Comparison of ENCODE assay signal across 9 mouse cellular contexts in the genomic region with DNA sequence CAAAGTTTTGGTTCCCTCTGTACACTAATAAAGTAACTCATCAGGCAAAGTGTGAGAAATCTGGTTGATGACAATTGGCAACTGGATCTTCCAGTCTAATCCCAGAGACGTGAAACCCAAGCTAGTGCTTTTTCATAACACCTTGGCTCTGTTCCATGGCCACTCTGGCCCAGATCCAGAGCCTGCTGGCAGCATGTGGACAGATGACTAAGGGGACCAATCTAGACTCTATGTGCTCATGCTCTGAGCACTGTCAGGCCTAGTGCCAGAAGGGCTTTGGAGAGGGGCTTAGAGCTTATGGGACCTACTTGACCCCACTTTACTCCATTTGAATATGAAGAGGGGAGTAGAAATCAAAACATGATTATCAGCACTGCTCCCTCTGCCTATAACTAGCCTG. TPM values are rescaled to one million over a fixed set of nuclear protein-coding genes. Genes with fewer than 3 reads are reported as not detected.
DNase-seq lines count a peak whose midpoint lies in the region; ATAC-seq and TF ChIP-seq lines count a peak whose summit lies in the region.
"Had no signal": no experiment of that assay in that cellular context is flagged by ENCODE, and none has a peak within 500 bp of the region (broad histone marks: within the 10 kb centered on the region; RNA-seq: fewer than 3 reads in every experiment).

No protein-coding gene starts in this region.

- no peak overlapping the region for H3K4me3 ChIP-seq in embryonic facial prominence, embryonic 12.5 days
- no peak overlapping the region for H3K4me3 ChIP-seq in embryonic facial prominence, embryonic 10.5 days
- H3K4me3 ChIP-seq in hindbrain, postnatal 0 days (ENCODE audit: low read length), result no peak overlapping the region
- H3K4me3 ChIP-seq in neural tube, embryonic 14.5 days (ENCODE audit: low read depth, low read length), result no peak overlapping the region
- H3K4me3 ChIP-seq: erythroblast, embryonic 14.5 days had no signal

- WGBS in embryonic facial prominence, embryonic 12.5 days, result 25% methylated on average over 1 of the region's 1 CpGs
- WGBS in embryonic facial prominence, embryonic 10.5 days, result 77% methylated on average over 1 of the region's 1 CpGs
- 9% methylated on average over 1 of the region's 1 CpGs for WGBS in hindbrain, postnatal 0 days
- WGBS in neural tube, embryonic 14.5 days, result 53% methylated on average over 1 of the region's 1 CpGs

- intact Hi-C loops in left cerebral cortex, postnatal 10 days (cut with DNase I), result no loop called here

- peak; percentile 87 for ATAC-seq in embryonic facial prominence, embryonic 12.5 days (ENCODE audit: insufficient number of reproducible peaks, insufficient read depth, low FRiP score, low TSS enrichment)
- peak; percentile 70 for ATAC-seq in cerebellum, adult (ENCODE audit: insufficient number of reproducible peaks, low FRiP score, low TSS enrichment)
- peak; percentile 85 for ATAC-seq in hindbrain, postnatal 0 days
- ATAC-seq in neural tube, embryonic 14.5 days (ENCODE audit: low read depth), result peak; percentile 90

- no peaks in the 10 kb centered on the region for H3K27me3 ChIP-seq in embryonic facial prominence, embryonic 12.5 days
- no peaks in the 10 kb centered on the region for H3K27me3 ChIP-seq in embryonic facial prominence, embryonic 10.5 days (replicated peaks; ENCODE audit: low read depth, poor library complexity, severe bottlenecking)
- no peaks in the 10 kb centered on the region for H3K27me3 ChIP-seq in hindbrain, postnatal 0 days (ENCODE audit: insufficient read depth, low read length)
- H3K27me3 ChIP-seq in neural tube, embryonic 14.5 days (ENCODE audit: control insufficient read depth, insufficient read depth, low read length), result no peaks in the 10 kb centered on the region

- H3K9ac ChIP-seq in embryonic facial prominence, embryonic 12.5 days, result no peak overlapping the region
- H3K9ac ChIP-seq in hindbrain, postnatal 0 days (replicated peaks; ENCODE audit: low read length), result no peak overlapping the region
- no peak overlapping the region for H3K9ac ChIP-seq in neural tube, embryonic 14.5 days (replicated peaks; ENCODE audit: low read depth, low read length)

- no peak overlapping the region for H3K4me2 ChIP-seq in embryonic facial prominence, embryonic 12.5 days (replicated peaks)
- no peak overlapping the region for H3K4me2 ChIP-seq in hindbrain, postnatal 0 days (ENCODE audit: low read depth, low read length)
- no peak overlapping the region for H3K4me2 ChIP-seq in neural tube, embryonic 14.5 days (ENCODE audit: low read depth, low read length)

- DNase-seq in embryonic facial prominence, embryonic 10.5 days (ENCODE audit: low spot score), result no peak
- peak; percentile 70 to 83 for DNase-seq in frontal cortex, postnatal 36 days (ENCODE audit: low spot score in 2 of 2)
- peak; percentile 88 for DNase-seq in hindbrain, postnatal 0 days (ENCODE audit: low spot score)
- peak; percentile 75 to 86 for DNase-seq in left cerebral cortex, postnatal 10 days (ENCODE audit: extremely low spot score in 1 of 2, low spot score in 2 of 2)
- DNase-seq in urinary bladder, adult 18-20 months (ENCODE audit: low spot score in 2 of 2), result peak; percentile 83 to 84

- no peaks in the 10 kb centered on the region for H3K9me3 ChIP-seq in embryonic facial prominence, embryonic 12.5 days
- H3K9me3 ChIP-seq in embryonic facial prominence, embryonic 10.5 days, result no peaks in the 10 kb centered on the region
- no peaks in the 10 kb centered on the region for H3K9me3 ChIP-seq in hindbrain, postnatal 0 days (ENCODE audit: low read length)
- no peaks in the 10 kb centered on the region for H3K9me3 ChIP-seq in neural tube, embryonic 14.5 days (ENCODE audit: control insufficient read depth, low read length)

- H3K4me1 ChIP-seq in embryonic facial prominence, embryonic 12.5 days, result peaks cover 10% of the 10 kb centered on the region; the same call in 1 of the 2 replicates
- peaks cover 7% of the 10 kb centered on the region; the same call in 1 of the 2 replicates for H3K4me1 ChIP-seq in embryonic facial prominence, embryonic 10.5 days
- peaks cover 5% of the 10 kb centered on the region; the same call in 1 of the 2 replicates for H3K4me1 ChIP-seq in hindbrain, postnatal 0 days (ENCODE audit: insufficient read depth, low read length)
- no peaks in the 10 kb centered on the region for H3K4me1 ChIP-seq in neural tube, embryonic 14.5 days (ENCODE audit: control insufficient read depth, insufficient read depth, low read length)

- peaks cover 13% of the 10 kb centered on the region for H3K36me3 ChIP-seq in embryonic facial prominence, embryonic 12.5 days
- peaks cover 36% of the 10 kb centered on the region for H3K36me3 ChIP-seq in embryonic facial prominence, embryonic 10.5 days (replicated peaks)
- H3K36me3 ChIP-seq in hindbrain, postnatal 0 days (ENCODE audit: insufficient read depth, low read length), result peaks cover 8% of the 10 kb centered on the region
- H3K36me3 ChIP-seq in neural tube, embryonic 14.5 days (ENCODE audit: control insufficient read depth, insufficient read depth, low read length), result 0 out of 2 replicates have a peak, but pooled peaks cover 6% of the 10 kb centered on the region

- 0 out of 2 replicates have a peak overlapping the region, but pooled peaks have one; percentile 4 for H3K27ac ChIP-seq in embryonic facial prominence, embryonic 12.5 days
- no peak overlapping the region for H3K27ac ChIP-seq in embryonic facial prominence, embryonic 10.5 days (replicated peaks)
- no peak overlapping the region for H3K27ac ChIP-seq in hindbrain, postnatal 0 days
- no peak overlapping the region for H3K27ac ChIP-seq in neural tube, embryonic 14.5 days (ENCODE audit: low read depth, low read length)

- no peak for TF ChIP-seq CTCF in hindbrain, postnatal 0 days (IDR thresholded peaks at IDR 0.05; ENCODE audit: low read depth)

RNA-seq across cellular contexts. Expression of a gene that starts 36.1 kb away (rescaled TPM):
- 95.3 TPM in 2 replicates for polyA plus RNA-seq in embryonic facial prominence, embryonic 12.5 days (2016; fragmentation: Nextera tagmentation; extraction: Ambion mirVana)
- polyA plus RNA-seq in embryonic facial prominence, embryonic 10.5 days (2016; fragmentation: Nextera tagmentation; extraction: Ambion mirVana), result 107 and 112 TPM in 2 replicates
- total RNA-seq in hindbrain, postnatal 0 days (2014; rRNA removed), result 21.6 and 32.9 TPM in 2 replicates
- polyA plus RNA-seq in hindbrain, postnatal 0 days (2015; fragmentation: Nextera tagmentation; extraction: Ambion mirVana), result 69.9 and 71.2 TPM in 2 replicates
- 10 to 100 TPM; 35.7 to 36.3 TPM for total RNA-seq in left cerebral cortex, postnatal 10 days (2021)
- polyA plus RNA-seq in neural tube, embryonic 14.5 days (2014; fragmentation: Nextera tagmentation; extraction: Ambion mirVana), result 101 and 109 TPM in 2 replicates

RNA-seq across cellular contexts. Expression of a gene that starts 57.7 kb away (rescaled TPM):
- 31.6 and 32.7 TPM in 2 replicates for polyA plus RNA-seq in embryonic facial prominence, embryonic 12.5 days (2016; fragmentation: Nextera tagmentation; extraction: Ambion mirVana)
- polyA plus RNA-seq in embryonic facial prominence, embryonic 10.5 days (2016; fragmentation: Nextera tagmentation; extraction: Ambion mirVana), result 30.0 and 32.9 TPM in 2 replicates
- 10.1 and 13.3 TPM in 2 replicates for total RNA-seq in hindbrain, postnatal 0 days (2014; rRNA removed)
- polyA plus RNA-seq in hindbrain, postnatal 0 days (2015; fragmentation: Nextera tagmentation; extraction: Ambion mirVana), result 11.9 and 12.4 TPM in 2 replicates
- total RNA-seq in left cerebral cortex, postnatal 10 days (2021), result 10 to 100 TPM; 14.8 to 15.2 TPM
- 17.5 and 18.0 TPM in 2 replicates for polyA plus RNA-seq in neural tube, embryonic 14.5 days (2014; fragmentation: Nextera tagmentation; extraction: Ambion mirVana)
